In genomic region chr4:84308226-84308862, GRCm38 (mm10) we compare ENCODE assay signal across 14 mouse cellular contexts.
DNase-seq lines count a peak whose midpoint lies in the region; ATAC-seq and TF ChIP-seq lines count a peak whose summit lies in the region.
"Had no signal": no experiment of that assay in that cellular context is flagged by ENCODE, and none has a peak within 500 bp of the region (broad histone marks: within the 10 kb centered on the region; RNA-seq: fewer than 3 reads in every experiment).

No protein-coding gene starts in this region.

- H3K4me2 ChIP-seq in intestine, embryonic 16.5 days (ENCODE audit: low read depth, low read length) = no peak overlapping the region
- H3K4me2 ChIP-seq: heart, embryonic 12.5 days; limb, embryonic 15.5 days; stomach, embryonic 15.5 days had no signal

- no peaks in the 10 kb centered on the region for H3K36me3 ChIP-seq in intestine, embryonic 16.5 days (ENCODE audit: control insufficient read depth, insufficient read depth, low read length)
- H3K36me3 ChIP-seq: heart, embryonic 12.5 days; limb, embryonic 15.5 days; stomach, embryonic 15.5 days had no signal

- H3K4me1 ChIP-seq in intestine, embryonic 16.5 days (ENCODE audit: control insufficient read depth, insufficient read depth, low read length) = peaks cover 8% of the 10 kb centered on the region; the same call in 1 of the 2 replicates
- H3K4me1 ChIP-seq: limb, embryonic 15.5 days; stomach, embryonic 15.5 days had no signal

- no peaks in the 10 kb centered on the region for H3K27me3 ChIP-seq in intestine, embryonic 16.5 days (replicated peaks; ENCODE audit: control insufficient read depth, insufficient read depth, low read length)
- H3K27me3 ChIP-seq: heart, embryonic 12.5 days; limb, embryonic 15.5 days; stomach, embryonic 15.5 days had no signal

- peak; percentile 3 for DNase-seq in layer of hippocampus, adult 9-11 months
- DNase-seq in layer of hippocampus, adult 9-10 months (ENCODE audit: low spot score) = no peak
- peak; percentile 70 for DNase-seq in brain, embryonic 14.5 days (ENCODE audit: low read depth)
- peak; percentile 43 for DNase-seq in embryo, embryonic 11 days
- DNase-seq in cerebellum, postnatal 4 days (ENCODE audit: low spot score in 2 of 2) = no peak
- no peak for DNase-seq in ovary, adult 18-20 months (ENCODE audit: low spot score)
- DNase-seq: cerebellum, adult 8-10 months; gastrocnemius, postnatal 14 days; kidney, postnatal 36 days; thymus, postnatal 36 days had no signal

- TF ChIP-seq POLR2A in brain, embryonic 14.5 days (IDR thresholded peaks at IDR 0.05; ENCODE audit: borderline replicate concordance, extremely low read depth, insufficient read depth, insufficient read length, poor library complexity, severe bottlenecking) = no peak

- H3K4me3 ChIP-seq in intestine, embryonic 16.5 days (ENCODE audit: low read length) = no peak overlapping the region
- H3K4me3 ChIP-seq: heart, embryonic 12.5 days; limb, embryonic 15.5 days; stomach, embryonic 15.5 days had no signal

- WGBS in intestine, embryonic 16.5 days = 17% methylated on average over 4 of the region's 4 CpGs

- TF ChIP-seq CTCF in brain, embryonic 14.5 days (IDR thresholded peaks at IDR 0.05; ENCODE audit: borderline replicate concordance, extremely low read depth, insufficient read depth, insufficient read length) = no peak

- ATAC-seq in intestine, embryonic 16.5 days = peak; percentile 63

- H3K9ac ChIP-seq in intestine, embryonic 16.5 days (ENCODE audit: low read depth, low read length) = no peak overlapping the region
- H3K9ac ChIP-seq: heart, embryonic 12.5 days; limb, embryonic 15.5 days; stomach, embryonic 15.5 days had no signal

- H3K9me3 ChIP-seq in intestine, embryonic 16.5 days (ENCODE audit: control insufficient read depth, low read length) = no peaks in the 10 kb centered on the region
- H3K9me3 ChIP-seq: heart, embryonic 12.5 days; limb, embryonic 15.5 days; stomach, embryonic 15.5 days had no signal

- no peak overlapping the region for H3K27ac ChIP-seq in intestine, embryonic 16.5 days (ENCODE audit: low read length)
- H3K27ac ChIP-seq: limb, embryonic 15.5 days; stomach, embryonic 15.5 days had no signal

Comparison
In these comparisons a context has a peak if more than half of its experiments do, and no peak if none do; other contexts are left out.
1. DNase-seq: peak in layer of hippocampus, adult 9-11 months (single experiment), brain, embryonic 14.5 days (single experiment) and embryo, embryonic 11 days (single experiment); none in layer of hippocampus, adult 9-10 months (single experiment), cerebellum, postnatal 4 days (0 of 2) and ovary, adult 18-20 months (single experiment).